Mouse (Mus musculus): Measurements from ENCODE around the gene Ets1.

The Ets1 gene

DNA sequence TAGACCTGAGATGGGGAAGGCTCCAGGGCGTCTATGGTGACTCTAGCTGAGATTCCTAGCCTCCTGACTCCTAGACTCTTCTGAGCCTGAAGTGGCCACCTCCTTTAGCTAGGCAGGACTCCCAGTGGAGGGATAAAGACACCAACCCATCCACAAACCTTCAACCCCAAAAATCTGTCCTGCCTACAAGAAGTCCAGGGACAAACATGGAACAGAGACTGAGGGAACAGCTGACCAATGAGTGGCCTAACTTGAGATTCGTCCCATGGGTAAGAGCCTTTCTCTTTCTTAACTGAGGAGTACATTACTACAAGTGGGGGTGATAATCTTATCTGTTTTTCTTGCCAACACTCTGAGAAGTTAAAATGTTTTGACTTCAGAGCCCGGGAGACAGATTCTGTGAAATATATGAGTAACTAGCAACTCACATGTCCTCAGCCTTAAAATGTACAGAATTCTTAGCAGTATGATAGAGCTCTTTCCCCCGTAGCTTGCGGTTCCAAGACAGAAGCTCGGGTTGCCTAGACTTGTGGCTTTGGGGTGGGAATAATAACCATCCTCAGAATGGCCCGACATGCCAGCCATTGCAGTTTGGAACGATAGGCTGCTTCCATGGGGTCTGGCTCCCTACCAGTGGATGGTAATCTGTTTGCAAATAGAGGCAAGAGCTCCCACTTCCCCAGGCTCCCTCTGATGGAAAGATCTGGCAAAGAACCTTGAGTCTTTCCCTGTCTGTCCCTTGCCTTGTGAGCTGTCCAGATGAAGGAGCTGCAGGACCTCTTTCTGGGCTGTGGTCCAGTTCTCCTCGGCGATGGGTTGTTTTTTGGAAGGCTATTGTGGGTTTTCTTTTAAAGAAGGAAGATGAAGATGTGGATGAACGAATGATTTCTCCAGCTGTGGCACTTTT, 30.8 kb downstream of the Ets1 start:
- no peak for DNase-seq (ENCODE audit: low read depth, low spot score)

GRCm38 (mm10) chr9:32667518-32667908, 31.5 kb downstream of the Ets1 start:
- DNase-seq (ENCODE audit: low read depth, low spot score), result no peak

- DNase-seq (ENCODE audit: low read depth, low spot score), result no peak
Observed at GRCm38 (mm10) chr9:32668075-32668673, 32.2 kb downstream of the Ets1 start.

DNA sequence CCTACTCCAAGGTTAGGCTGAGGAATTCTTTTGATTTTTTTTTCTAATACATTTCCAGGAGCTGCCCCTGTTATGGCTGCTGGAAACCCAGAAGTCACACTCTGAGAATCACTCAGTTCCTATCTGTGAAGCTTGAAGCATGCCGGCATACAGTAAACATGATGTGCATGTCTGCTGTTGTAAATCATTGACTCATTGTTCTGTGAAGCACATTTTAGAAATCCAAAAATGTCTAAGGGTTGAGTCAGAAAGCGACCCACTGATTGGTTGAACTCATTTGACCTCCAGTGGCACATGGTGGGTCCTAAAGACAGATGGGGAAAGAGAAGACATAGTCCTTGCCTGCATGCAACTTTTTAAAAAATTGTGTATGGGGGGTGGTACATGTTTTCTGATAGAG, 33.4 kb downstream of the Ets1 start:
- DNase-seq (ENCODE audit: low read depth, low spot score), result no peak

DNA sequence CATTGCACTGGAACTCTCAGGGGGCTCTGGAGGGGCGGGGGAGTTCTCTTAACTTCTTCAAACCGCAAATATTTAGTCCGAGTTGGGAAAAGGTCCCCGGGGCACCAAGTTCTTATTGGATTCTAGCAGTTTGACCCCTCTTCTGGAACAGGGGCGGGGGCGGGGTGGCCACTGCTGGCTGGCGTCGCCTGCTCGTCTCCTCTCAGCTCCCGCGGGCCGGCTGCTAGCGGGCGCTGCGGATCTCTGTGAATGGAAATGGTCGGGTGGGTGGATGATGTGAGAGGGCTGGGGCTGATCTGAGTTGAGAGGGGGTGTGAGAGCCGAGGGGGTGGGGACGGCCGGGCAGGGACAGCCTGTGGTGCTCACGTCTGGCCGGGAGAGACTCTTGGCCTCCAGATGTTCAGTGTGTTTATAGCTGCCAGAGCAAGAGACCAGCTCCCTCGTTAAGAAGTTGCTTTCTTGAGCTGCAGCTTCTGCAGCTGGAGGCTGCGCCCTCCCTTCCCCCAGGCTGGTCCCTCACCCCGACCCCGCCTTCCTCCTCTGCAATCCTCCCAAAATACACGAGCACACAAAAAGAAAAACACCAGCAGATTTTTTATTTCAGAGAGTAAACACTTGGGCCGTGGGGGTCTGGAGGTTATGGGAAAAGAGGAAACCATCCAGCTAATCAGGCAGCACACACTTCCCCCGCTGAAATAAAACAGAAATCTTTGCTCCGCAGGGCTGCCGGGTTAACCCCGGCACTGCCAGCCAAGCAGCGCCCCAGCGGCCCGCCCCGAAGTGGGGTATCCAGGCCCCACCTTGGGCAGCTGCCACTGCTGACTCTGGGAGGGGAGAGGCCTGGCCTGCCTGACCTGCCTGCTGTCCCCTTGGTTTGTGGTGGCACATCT, 36.2 kb downstream of the Ets1 start:
- DNase-seq (ENCODE audit: low read depth, low spot score), result no peak

DNA sequence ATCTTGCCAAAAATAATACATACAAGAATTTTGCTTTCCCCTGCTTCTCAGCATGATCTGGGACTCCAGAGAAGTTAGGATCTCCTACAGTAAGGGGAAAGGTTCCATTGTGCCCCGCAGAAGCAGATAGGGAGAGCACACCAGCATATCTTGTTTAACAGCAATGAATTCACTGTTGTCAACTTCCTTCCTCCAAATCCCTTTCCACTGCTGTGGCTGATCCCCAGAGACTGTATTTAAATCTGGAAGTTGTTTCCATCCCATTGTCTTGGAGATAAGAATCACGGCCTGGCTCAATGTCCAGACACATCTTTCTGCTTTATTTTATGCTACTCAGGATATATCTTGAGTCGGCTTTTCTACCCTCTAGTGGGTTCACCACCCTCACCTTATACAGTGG, 37.9 kb downstream of the Ets1 start:
- DNase-seq (ENCODE audit: low read depth, low spot score), result no peak

GRCm38 (mm10) chr9:32675671-32676409, 39.8 kb downstream of the Ets1 start:
- no peak for DNase-seq (ENCODE audit: low read depth, low spot score)

DNA sequence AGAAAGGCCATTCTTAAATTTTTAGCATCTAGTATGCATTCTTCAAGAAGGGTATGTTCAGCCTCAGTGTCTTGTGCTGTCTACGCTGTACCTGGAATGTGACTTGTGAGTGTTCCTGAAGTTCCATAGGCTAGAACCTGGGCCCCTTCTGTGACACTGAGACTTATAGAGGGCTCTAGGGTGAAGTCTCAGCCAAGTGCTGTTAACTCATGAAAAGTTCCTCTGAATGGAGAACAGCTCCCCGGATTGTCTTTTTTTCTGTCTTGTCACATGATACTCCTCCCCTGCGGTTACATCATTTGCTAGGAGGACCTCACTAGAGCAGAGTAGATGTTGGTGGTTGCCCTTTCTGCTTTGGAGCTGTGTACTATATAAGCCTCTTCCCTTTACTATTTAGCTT, 40.5 kb downstream of the Ets1 start:
- DNase-seq (ENCODE audit: low read depth, low spot score), result no peak

GRCm38 (mm10) chr9:32677646-32678045, 41.6 kb downstream of the Ets1 start:
- no peak for DNase-seq (ENCODE audit: low read depth, low spot score)

DNA sequence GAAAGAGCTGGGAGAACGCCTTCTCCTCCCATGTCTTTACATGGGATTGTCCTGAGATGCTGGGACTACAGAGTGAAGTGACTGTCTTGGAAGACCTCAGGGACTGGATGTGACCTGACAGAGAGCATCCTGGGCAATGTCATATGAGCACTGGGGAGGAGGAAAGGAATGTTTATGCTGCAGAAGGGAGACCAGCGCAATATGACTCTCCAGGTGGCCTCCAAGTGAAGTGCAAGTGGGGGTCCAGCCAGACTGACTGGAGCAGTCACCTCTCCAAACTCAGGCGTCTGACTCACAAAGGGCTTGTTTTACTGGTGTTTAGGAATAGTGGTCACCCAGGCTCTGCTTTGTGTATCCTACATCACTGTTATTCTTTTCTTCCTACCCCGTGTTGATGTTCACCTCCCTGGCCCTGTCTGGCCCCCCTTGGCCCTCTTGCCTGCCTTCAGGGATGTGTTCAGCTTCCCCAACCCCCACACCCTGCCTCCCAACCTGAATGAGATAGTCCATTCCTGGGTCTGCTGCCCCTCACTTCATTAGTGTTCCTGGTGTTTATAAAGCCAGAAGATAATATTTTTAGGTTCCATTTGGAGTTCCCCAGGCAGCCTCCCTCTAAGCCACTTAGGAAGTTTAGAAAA, 42.2 kb downstream of the Ets1 start:
- DNase-seq (ENCODE audit: low read depth, low spot score), result no peak

- no peak for DNase-seq (ENCODE audit: low read depth, low spot score)
Observed at GRCm38 (mm10) chr9:32679531-32679930, 43.5 kb downstream of the Ets1 start.

DNA sequence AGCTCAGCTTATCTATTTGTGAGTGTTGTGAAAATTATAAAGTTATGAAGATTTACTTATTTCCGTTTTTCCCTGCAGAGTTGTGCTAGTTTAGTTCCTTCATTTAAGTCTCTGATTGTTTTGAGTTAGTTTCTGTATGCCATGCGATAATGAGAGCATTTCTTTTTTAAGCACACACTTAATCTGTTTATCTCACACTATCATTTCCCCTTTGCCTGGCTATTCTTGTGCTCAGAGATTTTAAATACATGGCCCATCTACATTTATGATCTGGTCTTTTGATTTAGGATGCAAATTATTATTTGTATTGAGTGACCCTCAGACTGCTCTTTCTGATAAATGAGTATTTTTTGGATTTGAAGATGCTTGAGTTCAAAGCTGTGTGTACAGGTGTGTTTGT, 44.2 kb downstream of the Ets1 start:
- no peak for DNase-seq (ENCODE audit: low read depth, low spot score)

GRCm38 (mm10) chr9:32685793-32686558, 50.0 kb downstream of the Ets1 start:
- no peak for DNase-seq (ENCODE audit: low read depth, low spot score)

GRCm38 (mm10) chr9:32688351-32688750, 52.3 kb downstream of the Ets1 start:
- no peak for DNase-seq (ENCODE audit: low read depth, low spot score)

- no peak for DNase-seq (ENCODE audit: low read depth, low spot score)
Observed at GRCm38 (mm10) chr9:32691151-32691925, 55.3 kb downstream of the Ets1 start.

DNA sequence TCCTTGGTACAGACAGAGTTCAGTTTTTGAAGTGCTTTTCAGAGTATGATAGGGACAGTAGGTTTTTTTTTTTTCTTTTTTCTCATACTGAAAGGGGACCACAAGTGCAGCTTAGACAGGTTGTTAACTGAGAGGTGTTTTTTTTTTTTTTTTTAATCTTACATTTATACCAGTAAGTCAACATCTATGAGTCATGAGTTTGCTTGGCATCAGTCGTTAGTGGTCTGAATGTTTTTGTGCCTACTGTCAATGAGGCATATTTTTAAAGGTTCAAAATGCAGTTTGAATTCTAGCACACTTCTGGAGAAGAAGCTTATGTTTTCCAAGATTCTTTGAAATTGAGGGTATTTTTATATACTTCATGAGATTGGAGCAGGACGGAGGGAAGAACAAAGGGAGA, 56.9 kb downstream of the Ets1 start:
- DNase-seq (ENCODE audit: low read depth, low spot score), result no peak

DNA sequence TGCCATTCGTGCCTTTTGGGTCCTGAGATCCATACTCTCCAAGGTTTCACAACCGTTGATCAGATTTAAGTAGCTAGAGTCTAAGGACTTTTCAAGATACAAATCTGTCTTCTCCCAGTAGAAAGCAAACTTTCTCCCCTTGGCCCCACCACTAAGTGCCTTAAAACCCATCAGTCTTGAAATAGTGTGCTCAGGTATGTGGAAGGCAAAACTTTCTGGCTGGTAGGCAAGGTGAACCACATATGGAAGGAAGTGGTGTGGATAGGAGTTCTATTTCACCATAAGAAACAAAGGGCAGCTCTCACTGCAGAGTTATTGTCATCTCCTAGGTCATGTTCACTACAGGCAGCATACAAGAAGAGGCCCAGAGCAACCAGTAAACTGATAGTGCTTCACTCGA, 57.4 kb downstream of the Ets1 start:
- DNase-seq (ENCODE audit: low read depth, low spot score), result no peak

DNA sequence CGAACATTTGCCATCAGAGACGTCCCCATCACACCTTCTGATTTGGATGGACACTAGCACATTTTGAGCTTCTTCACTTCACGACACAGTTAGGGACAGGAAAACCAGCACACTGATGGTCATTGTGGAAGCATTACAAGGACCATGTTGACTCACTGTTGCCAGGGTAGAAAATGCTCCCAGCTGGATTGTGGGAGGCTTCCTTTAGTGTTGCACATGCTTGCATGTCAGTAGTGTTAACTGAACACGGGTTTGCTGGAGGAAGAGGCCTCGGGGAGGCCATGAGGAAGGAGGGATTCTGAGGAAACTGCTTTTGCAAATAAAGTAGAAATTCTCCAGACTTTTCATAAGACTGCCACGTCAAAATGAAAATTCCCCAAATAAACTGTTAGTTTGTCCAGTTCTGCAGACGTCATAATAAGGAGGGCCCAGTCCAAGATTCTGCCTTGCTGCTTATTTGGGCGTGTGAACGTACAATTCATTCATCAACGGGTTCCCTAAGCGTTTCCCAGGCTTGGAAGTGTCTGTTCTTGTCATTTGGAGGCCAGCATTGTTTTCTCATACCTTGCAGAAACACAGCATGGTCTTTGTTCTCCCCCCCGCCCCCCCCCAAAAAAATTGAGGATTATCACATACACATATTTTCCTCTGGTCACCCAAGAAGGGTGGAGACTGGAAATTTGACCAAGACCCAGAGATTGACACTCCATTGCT, 58.2 kb downstream of the Ets1 start:
- DNase-seq (ENCODE audit: low read depth, low spot score), result no peak

All from WW6 (cell line).